Mouse (Mus musculus): ENCODE results near the gene Olfr1555-ps1. TPM values are rescaled to one million over a fixed set of nuclear protein-coding genes. Genes with fewer than 3 reads are reported as not detected.

Olfr1555-ps1 gene
- not detected in 2 replicates for polyA plus RNA-seq (2015; fragmentation: Nextera tagmentation; extraction: Ambion mirVana)

GRCm38 (mm10) chr19:12170062-12170599, at the start of gene Olfr1555-ps1:
Gene Olfr1555-ps1 (minus strand): TSS chr19:12170112.

GRCm38 (mm10) chr19:12200334-12200733, 30.4 kb upstream of the Olfr1555-ps1 start, which contains the start of gene Olfr1431:
Gene Olfr1431 (plus strand): TSS chr19:12200634.

GRCm38 (mm10) chr19:12123103-12123502, 46.8 kb downstream of the Olfr1555-ps1 start, which contains the start of gene Olfr76:
Gene Olfr76 (minus strand): TSS chr19:12123203.

GRCm38 (mm10) chr19:12115797-12116196, 54.1 kb downstream of the Olfr1555-ps1 start, which contains the start of gene Olfr1428:
Gene Olfr1428 (minus strand): TSS chr19:12115897.

Other genes with a start within 250 kb of the Olfr1555-ps1 start
- gene Osbp, start 204.2 kb downstream of the Olfr1555-ps1 start, polyA plus RNA-seq (2015; fragmentation: Nextera tagmentation; extraction: Ambion mirVana), result 4.3 and 4.9 TPM in 2 replicates
- not detected in 2 replicates for gene Olfr1423, start 128.8 kb downstream of the Olfr1555-ps1 start, polyA plus RNA-seq (2015; fragmentation: Nextera tagmentation; extraction: Ambion mirVana)
- not detected in 2 replicates for gene Olfr1424, start 107.4 kb downstream of the Olfr1555-ps1 start, polyA plus RNA-seq (2015; fragmentation: Nextera tagmentation; extraction: Ambion mirVana)
- gene Olfr1425, start 92.4 kb downstream of the Olfr1555-ps1 start, polyA plus RNA-seq (2015; fragmentation: Nextera tagmentation; extraction: Ambion mirVana), result not detected in 2 replicates
- gene Olfr1426, start 78.1 kb downstream of the Olfr1555-ps1 start, polyA plus RNA-seq (2015; fragmentation: Nextera tagmentation; extraction: Ambion mirVana), result not detected in 2 replicates
- gene Olfr1427, start 66.8 kb downstream of the Olfr1555-ps1 start, polyA plus RNA-seq (2015; fragmentation: Nextera tagmentation; extraction: Ambion mirVana), result not detected in 2 replicates
- gene Olfr1428, start 54.2 kb downstream of the Olfr1555-ps1 start, polyA plus RNA-seq (2015; fragmentation: Nextera tagmentation; extraction: Ambion mirVana), result not detected in 2 replicates
- not detected in 2 replicates for gene Olfr76, start 46.9 kb downstream of the Olfr1555-ps1 start, polyA plus RNA-seq (2015; fragmentation: Nextera tagmentation; extraction: Ambion mirVana)
- gene Olfr1431, start 30.5 kb upstream of the Olfr1555-ps1 start, polyA plus RNA-seq (2015; fragmentation: Nextera tagmentation; extraction: Ambion mirVana), result not detected in 2 replicates
- gene Olfr1432, start 62.5 kb upstream of the Olfr1555-ps1 start, polyA plus RNA-seq (2015; fragmentation: Nextera tagmentation; extraction: Ambion mirVana), result not detected in 2 replicates
- gene Olfr262, start 71.5 kb upstream of the Olfr1555-ps1 start, polyA plus RNA-seq (2015; fragmentation: Nextera tagmentation; extraction: Ambion mirVana), result not detected in 2 replicates
- gene Olfr235, start 90.9 kb upstream of the Olfr1555-ps1 start, polyA plus RNA-seq (2015; fragmentation: Nextera tagmentation; extraction: Ambion mirVana), result not detected in 2 replicates
- not detected in 2 replicates for gene Olfr1434, start 109.7 kb upstream of the Olfr1555-ps1 start, polyA plus RNA-seq (2015; fragmentation: Nextera tagmentation; extraction: Ambion mirVana)
- gene Olfr1436, start 129.0 kb upstream of the Olfr1555-ps1 start, polyA plus RNA-seq (2015; fragmentation: Nextera tagmentation; extraction: Ambion mirVana), result not detected in 2 replicates
- gene Olfr1437, start 155.0 kb upstream of the Olfr1555-ps1 start, polyA plus RNA-seq (2015; fragmentation: Nextera tagmentation; extraction: Ambion mirVana), result not detected in 2 replicates
- gene Olfr1438-ps1, start 165.8 kb upstream of the Olfr1555-ps1 start, polyA plus RNA-seq (2015; fragmentation: Nextera tagmentation; extraction: Ambion mirVana), result not detected in 2 replicates
- gene Olfr1440, start 217.2 kb upstream of the Olfr1555-ps1 start, polyA plus RNA-seq (2015; fragmentation: Nextera tagmentation; extraction: Ambion mirVana), result not detected in 2 replicates
- gene Olfr1441, start 247.3 kb upstream of the Olfr1555-ps1 start, polyA plus RNA-seq (2015; fragmentation: Nextera tagmentation; extraction: Ambion mirVana), result not detected in 2 replicates